Mouse (Mus musculus) stomach, postnatal 0 days (tissue): ENCODE results near the gene Ovol2.

ENCODE experiments used
- CTCF ChIP-seq: IDR thresholded peaks from 2 replicates; pipeline ENCODE4 v1.5.1; 2016; ENCODE audit warnings: antibody characterized with exemption, low read depth, mild to moderate bottlenecking, moderate library complexity
- EP300 ChIP-seq: optimal IDR thresholded peaks from 2 replicates; pipeline ENCODE3; 2016; ENCODE audit warnings: antibody characterized with exemption

- TF ChIP-seq CTCF = no peak
- TF ChIP-seq EP300 = no peak
Observed at GRCm38 (mm10) chr2:144301101-144301500, 30.8 kb downstream of the Ovol2 start.
